Mouse (Mus musculus): Measurements from ENCODE around the gene Igf2bp3. TPM values are rescaled to one million over a fixed set of nuclear protein-coding genes. Genes with fewer than 3 reads are reported as not detected.
A peak's percentile ranks its signal among the peaks of the same experiment; 100 is the strongest.

Gene Igf2bp3
- total RNA-seq, 2 experiments from 2014 or later, result 0.35 TPM; not detected in 1

DNA sequence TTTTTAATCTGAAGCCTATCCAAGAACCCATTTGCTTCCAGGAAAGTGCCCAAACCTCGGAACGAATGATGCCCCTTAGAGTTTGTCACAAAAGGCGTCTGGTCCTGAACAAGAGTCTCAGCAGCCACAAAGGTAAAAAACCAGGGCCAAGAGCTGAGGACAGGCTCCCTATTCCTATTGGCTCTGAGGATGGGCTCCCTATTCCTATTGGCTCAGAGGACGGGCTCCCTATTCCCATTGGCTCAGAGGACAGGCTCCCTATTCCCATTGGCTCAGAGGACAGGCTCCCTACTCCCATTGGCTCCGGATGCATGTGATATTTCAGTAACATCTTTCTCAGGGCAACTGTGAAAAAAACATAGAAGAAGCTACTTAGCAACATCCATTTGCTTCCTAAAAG lies 5.8 kb downstream of the Igf2bp3 start:
- no peak overlapping the region for H3K4me3 ChIP-seq
- no peak overlapping the region for H3K27ac ChIP-seq
- intact Hi-C loops (cut with DNase I), result loop anchor here (1.0 to 5.0 kb wide), 2 partner anchors 137 to 152 kb away; partner anchors contain the start of gene Malsu1
- peak in 1 of 2 experiments; percentile 9 for DNase-seq (ENCODE audit: extremely low spot score in 1 of 2, low spot score in 2 of 2)
- TF ChIP-seq CTCF (IDR thresholded peaks at IDR 0.05), result no peak

DNA sequence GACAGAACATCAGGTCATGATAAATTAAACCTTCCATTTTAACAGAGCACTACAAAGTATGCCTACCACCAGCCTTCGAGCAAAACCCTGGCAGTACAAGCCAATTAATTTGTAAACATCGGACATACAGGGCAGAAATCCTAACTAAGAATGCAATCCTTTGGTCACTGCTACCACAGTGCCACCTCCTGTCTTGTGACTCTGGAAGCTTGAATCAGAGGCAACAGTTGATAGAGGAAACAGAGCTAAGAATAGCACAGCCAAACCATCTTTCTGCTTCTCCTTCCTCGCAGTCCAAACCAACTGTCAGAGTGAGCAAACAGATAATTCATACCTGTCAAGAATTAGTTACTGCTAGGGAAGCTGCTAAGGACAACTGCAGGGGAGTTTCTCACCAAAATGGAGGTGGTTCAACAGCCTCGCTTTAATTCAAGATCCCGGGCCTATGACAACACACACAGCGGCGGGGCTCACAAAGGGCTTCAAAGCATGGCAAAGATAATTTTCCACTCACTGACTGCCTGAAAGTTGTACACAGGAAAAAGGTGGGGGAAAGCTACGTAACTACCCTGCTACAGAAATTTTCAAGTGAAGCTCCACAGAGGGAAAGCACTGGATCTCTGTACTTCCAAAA lies 6.3 kb downstream of the Igf2bp3 start:
- TF ChIP-seq CTCF (IDR thresholded peaks at IDR 0.05), result peak; percentile 36
- Histone ChIP-seq H3K27ac (no peak overlapping the region), H3K4me3 (no peak overlapping the region)
- no peak for DNase-seq (ENCODE audit: extremely low spot score in 1 of 2, low spot score in 2 of 2)
- intact Hi-C loops (cut with DNase I), result loop anchor here (1.0 to 5.0 kb wide), 2 partner anchors 136 to 151 kb away; partner anchors contain the start of gene Malsu1

DNA sequence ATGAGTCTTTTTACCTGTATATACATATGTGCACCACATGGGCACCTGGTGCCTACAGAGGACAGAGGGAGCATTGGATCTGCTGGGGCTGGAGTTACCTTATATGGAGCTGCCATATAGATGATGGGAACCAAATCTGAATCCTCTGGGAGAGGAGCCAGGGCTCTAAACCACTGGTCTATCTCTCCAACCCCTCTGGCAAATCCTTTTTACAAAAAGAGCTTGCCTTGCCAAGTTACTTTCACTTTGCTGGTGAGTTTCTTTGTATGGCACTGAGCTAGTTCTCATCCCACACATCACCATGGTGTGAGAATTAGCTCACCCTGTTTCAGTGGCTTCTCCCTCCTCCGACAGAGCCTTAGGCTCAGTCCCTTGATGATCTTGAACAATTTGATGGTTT lies 8.3 kb downstream of the Igf2bp3 start:
- TF ChIP-seq CTCF (IDR thresholded peaks at IDR 0.05), result no peak
- Histone ChIP-seq H3K27ac (no peak overlapping the region), H3K4me3 (no peak overlapping the region)
- no peak for DNase-seq (ENCODE audit: extremely low spot score in 1 of 2, low spot score in 2 of 2)
- intact Hi-C loops (cut with DNase I), result loop anchor here (5.0 kb wide), 1 partner anchor 134 kb away; the partner anchor contains the start of gene Malsu1

DNA sequence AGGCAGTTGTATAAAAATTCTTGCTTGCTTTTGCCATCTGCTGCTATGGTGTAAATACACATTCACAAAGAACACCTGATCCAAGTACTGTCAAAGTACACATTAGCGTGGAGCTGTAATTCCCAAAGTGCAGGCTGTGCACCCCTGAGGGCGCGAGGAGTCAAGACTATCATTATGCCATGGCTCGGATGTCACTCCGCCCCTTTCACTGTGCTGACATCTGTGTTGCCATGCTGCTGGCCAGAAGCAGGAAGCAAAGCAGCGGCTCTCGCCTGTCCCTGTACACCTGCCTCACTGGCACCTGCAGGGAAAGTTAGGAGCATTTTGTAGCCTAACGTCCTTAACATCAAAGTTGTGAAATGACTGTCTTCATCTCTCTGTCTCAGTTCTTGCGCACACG lies 19.6 kb downstream of the Igf2bp3 start:
- H3K27ac ChIP-seq, result no peak overlapping the region
- intact Hi-C loops (cut with DNase I), result no loop called here
- TF ChIP-seq CTCF (IDR thresholded peaks at IDR 0.05), result no peak
- H3K4me3 ChIP-seq, result no peak overlapping the region
- no peak for DNase-seq (ENCODE audit: extremely low spot score in 1 of 2, low spot score in 2 of 2)

DNA sequence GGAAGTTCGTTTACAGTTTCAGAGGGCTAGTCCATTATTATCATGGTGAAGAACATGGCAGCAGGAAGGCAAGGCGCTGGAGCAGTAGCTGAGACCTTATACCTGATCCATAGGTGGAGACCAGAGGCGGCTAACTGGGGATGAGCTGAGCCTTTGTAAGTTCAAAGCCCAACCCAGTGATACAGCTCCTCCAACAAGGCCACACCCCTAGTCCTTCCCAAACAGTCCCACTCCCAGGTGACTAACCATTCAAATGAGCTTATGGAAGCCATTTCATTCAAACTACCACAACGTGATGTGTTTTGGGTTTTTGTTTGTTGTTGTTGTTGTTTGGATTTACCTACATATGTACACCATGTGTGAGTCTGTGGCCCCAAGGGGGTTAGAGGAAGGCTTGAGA lies 20.2 kb downstream of the Igf2bp3 start:
- intact Hi-C loops (cut with DNase I), result no loop called here

DNA sequence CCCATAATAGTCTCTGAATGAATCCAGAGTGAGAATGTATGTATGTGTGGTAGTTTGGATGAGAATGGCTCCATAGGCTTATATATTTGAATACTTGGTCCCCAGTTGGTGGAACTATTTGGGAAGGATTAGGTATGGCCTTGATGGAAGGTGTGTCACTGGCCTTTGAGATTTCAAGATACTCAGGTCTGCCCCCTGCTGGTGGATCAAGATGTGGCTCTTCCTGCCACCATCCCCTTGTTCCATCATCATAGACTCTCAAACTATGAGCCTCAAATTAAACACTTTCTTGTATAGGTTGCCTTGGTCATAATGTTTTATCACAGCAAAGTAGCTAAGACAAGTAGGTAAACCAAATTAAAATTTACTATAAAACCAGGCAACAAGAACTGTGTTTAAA lies 25.4 kb downstream of the Igf2bp3 start:
- DNase-seq (ENCODE audit: extremely low spot score in 1 of 2, low spot score in 2 of 2), result no peak
- no peak overlapping the region for H3K4me3 ChIP-seq
- intact Hi-C loops (cut with DNase I), result loop anchor here (5.0 kb wide), 1 partner anchor 132 kb away; no protein-coding TSS in a partner anchor
- no peak overlapping the region for H3K27ac ChIP-seq
- TF ChIP-seq CTCF (IDR thresholded peaks at IDR 0.05), result peak; percentile 52

More for the DNA sequence above, 20.2 kb downstream of the Igf2bp3 start:
- Histone ChIP-seq H3K4me3 (no peak overlapping the region), H3K27ac (no peak overlapping the region)
- TF ChIP-seq CTCF (IDR thresholded peaks at IDR 0.05), result no peak
- no peak for DNase-seq (ENCODE audit: extremely low spot score in 1 of 2, low spot score in 2 of 2)

DNA sequence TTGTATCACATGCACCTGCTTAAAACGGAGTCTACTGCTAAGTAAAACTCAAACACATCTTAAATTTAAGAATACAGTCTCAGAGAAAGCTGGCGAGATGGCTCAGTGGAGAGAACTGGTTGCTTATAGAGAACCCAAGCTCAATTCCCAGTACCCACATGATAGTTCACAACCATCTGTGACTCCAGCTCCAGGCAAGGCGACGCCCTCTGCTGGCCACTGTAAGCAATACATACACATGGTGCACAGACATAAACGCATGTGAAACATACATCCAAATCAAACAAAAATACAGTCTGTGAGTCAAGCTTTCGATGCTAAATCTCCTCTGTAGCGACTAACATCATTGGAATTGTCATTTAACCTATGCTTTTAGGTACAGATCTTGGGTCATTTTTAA lies 27.5 kb downstream of the Igf2bp3 start:
- TF ChIP-seq CTCF (IDR thresholded peaks at IDR 0.05), result peak; percentile 13
- intact Hi-C loops (cut with DNase I), result loop anchor here (5.0 kb wide), 1 partner anchor 130 kb away; no protein-coding TSS in a partner anchor

DNA sequence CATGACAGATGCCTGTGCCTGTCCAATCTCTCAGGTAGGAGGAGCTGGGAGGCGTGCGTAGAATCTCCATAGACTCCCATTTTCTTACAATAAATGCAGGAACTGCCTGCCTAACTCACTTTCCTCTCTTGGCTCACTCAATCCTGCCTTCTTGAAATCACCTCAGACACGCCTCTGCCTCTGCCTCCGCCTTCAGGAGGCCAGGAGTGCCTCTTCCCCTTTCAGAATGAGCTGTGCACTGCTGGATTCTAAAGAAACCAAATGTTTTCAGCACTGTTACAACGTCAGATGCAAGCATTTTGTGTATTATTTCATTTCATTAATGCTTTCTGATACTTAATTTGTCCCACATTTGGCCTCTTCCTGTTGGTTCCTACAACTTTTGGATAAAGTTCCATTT lies 38.7 kb downstream of the Igf2bp3 start:
- no peak for TF ChIP-seq CTCF (IDR thresholded peaks at IDR 0.05)
- DNase-seq (ENCODE audit: extremely low spot score in 1 of 2, low spot score in 2 of 2), result no peak
- intact Hi-C loops (cut with DNase I), result no loop called here
- H3K27ac ChIP-seq, result no peak overlapping the region
- H3K4me3 ChIP-seq, result no peak overlapping the region

More for the DNA sequence above, 27.5 kb downstream of the Igf2bp3 start:
- H3K27ac ChIP-seq, result no peak overlapping the region
- H3K4me3 ChIP-seq, result no peak overlapping the region
- DNase-seq (ENCODE audit: extremely low spot score in 1 of 2, low spot score in 2 of 2), result no peak

DNA sequence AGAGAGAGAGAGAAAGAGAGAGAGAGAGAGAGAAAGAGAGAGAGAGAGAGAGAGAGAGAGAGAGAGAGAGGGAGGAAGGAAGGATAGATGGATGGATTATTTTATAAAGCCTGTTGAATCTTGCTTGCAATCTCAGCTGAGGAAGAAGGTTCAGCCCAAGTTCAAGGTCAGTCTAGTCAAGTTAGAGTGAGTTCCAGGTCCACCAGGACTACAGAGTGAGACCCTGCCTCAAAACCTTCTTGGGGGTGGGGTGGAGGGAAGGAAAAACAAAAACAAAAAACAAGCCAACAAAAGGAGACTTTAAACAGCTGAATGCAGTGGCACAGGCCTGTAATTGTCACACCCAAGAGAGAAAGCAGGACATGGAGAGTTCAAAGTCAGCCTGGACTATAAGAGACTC lies 40.1 kb downstream of the Igf2bp3 start:
- no peak for DNase-seq (ENCODE audit: extremely low spot score in 1 of 2, low spot score in 2 of 2)
- TF ChIP-seq CTCF (IDR thresholded peaks at IDR 0.05), result no peak
- Histone ChIP-seq H3K4me3 (no peak overlapping the region), H3K27ac (no peak overlapping the region)
- intact Hi-C loops (cut with DNase I), result no loop called here

DNA sequence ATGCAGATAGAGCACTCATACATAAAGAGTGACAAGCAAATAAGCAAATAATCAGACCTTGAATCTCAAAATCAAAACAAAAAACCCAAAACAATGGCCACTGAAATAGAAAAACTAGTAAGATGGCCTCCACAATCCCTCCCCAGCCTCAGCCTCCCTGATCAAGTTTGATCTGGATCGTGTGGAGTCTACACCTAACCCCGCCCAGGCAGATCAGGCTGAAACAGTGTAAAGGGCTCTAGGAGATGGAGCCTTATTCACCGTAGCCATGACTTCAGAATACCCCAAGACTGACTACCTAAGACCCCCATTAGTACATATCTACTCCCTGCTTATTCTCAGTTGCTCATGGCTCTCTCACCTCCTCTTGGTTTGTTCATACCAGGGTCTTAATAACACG lies 41.1 kb downstream of the Igf2bp3 start:
- Histone ChIP-seq H3K27ac (no peak overlapping the region), H3K4me3 (no peak overlapping the region)
- intact Hi-C loops (cut with DNase I), result no loop called here
- TF ChIP-seq CTCF (IDR thresholded peaks at IDR 0.05), result no peak
- no peak for DNase-seq (ENCODE audit: extremely low spot score in 1 of 2, low spot score in 2 of 2)

DNA sequence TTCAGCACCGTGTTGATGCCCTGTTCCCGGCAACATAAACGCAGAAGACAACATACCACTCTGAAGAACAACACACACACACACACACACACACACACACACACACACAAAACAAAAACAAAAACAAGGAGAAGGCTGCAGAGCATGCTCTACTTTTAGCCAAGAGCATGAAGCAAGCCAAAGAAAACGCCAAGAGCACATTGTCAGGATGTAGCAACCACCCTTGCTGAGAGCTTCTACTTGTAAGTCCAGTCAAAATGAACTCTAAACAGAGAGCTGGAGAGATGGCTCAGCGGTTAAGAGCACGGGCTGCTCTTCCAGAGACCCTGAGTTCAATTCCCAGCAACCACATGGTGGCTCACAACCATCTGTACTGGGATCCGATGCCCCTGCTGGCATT lies 41.5 kb downstream of the Igf2bp3 start:
- intact Hi-C loops (cut with DNase I), result no loop called here
- no peak for DNase-seq (ENCODE audit: extremely low spot score in 1 of 2, low spot score in 2 of 2)
- TF ChIP-seq CTCF (IDR thresholded peaks at IDR 0.05), result no peak
- H3K27ac ChIP-seq, result no peak overlapping the region
- no peak overlapping the region for H3K4me3 ChIP-seq

DNA sequence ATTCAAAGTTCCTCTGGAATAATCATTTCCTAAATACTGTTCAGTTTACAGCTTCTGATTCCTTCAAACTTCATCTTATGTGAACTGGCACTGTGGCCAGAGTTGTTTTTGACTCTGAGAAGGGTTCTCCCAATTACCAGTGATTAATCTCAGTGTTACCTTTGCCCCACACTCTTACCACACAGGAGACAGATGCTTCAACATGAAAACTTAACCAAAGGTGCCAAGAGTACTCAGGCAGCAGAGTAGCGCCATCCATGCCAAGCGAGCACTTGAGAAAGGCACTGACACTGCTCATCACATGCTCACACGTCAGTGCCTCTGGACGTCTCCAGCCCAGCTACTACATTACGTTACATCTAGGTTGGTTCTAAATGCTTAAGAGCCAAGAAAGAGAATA lies 43.5 kb downstream of the Igf2bp3 start:
- DNase-seq (ENCODE audit: extremely low spot score in 1 of 2, low spot score in 2 of 2), result no peak

DNA sequence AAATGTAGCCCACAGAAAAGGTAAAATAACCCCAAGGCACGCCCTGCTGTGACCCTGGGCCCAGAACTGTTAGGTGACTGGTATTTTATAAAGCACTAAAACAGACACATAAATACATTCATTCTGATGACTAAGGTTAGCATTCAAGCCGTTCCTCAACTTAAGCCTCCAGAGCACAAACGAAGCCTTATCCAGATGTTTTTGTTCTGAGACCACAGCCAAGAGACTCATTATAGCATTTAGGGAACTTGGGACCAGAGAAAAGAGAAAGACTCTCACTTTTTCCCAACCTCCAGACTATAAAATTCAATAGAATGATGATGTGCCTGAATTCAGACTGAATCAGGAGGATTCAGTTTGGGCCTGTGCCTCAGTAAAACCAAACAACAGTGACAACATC lies 46.1 kb downstream of the Igf2bp3 start:
- intact Hi-C loops (cut with DNase I), result no loop called here

More for the DNA sequence above, 43.5 kb downstream of the Igf2bp3 start:
- H3K4me3 ChIP-seq, result no peak overlapping the region
- no peak overlapping the region for H3K27ac ChIP-seq
- TF ChIP-seq CTCF (IDR thresholded peaks at IDR 0.05), result no peak
- intact Hi-C loops (cut with DNase I), result no loop called here

More for the DNA sequence above, 46.1 kb downstream of the Igf2bp3 start:
- H3K27ac ChIP-seq, result no peak overlapping the region
- DNase-seq (ENCODE audit: extremely low spot score in 1 of 2, low spot score in 2 of 2), result no peak
- H3K4me3 ChIP-seq, result no peak overlapping the region
- no peak for TF ChIP-seq CTCF (IDR thresholded peaks at IDR 0.05)
